Mouse (Mus musculus): ENCODE results near the gene Dek.

The Dek gene

GRCm38 (mm10) chr13:47105711-47106579 is at the start of gene Dek:
TSS of gene Dek (minus strand) at chr13:47106201.
- in situ Hi-C loops (cut with MboI; ENCODE audit: low sequenced_read_pairs) = no loop called here

GRCm38 (mm10) chr13:47154866-47155265 is 48.9 kb upstream of the Dek start:
- in situ Hi-C loops (cut with MboI; ENCODE audit: low sequenced_read_pairs) = no loop called here

GRCm38 (mm10) chr13:47153206-47153605 is 47.2 kb upstream of the Dek start:
- in situ Hi-C loops (cut with MboI; ENCODE audit: low sequenced_read_pairs) = no loop called here

- in situ Hi-C loops (cut with MboI; ENCODE audit: low sequenced_read_pairs) = no loop called here
Observed at GRCm38 (mm10) chr13:47152390-47152789, 46.4 kb upstream of the Dek start.

GRCm38 (mm10) chr13:47151060-47151459 is 45.1 kb upstream of the Dek start:
- in situ Hi-C loops (cut with MboI; ENCODE audit: low sequenced_read_pairs) = no loop called here

- in situ Hi-C loops (cut with MboI; ENCODE audit: low sequenced_read_pairs) = loop anchor here (25.0 kb wide), 1 partner anchor 1312 kb away; no protein-coding TSS in a partner anchor
Observed at GRCm38 (mm10) chr13:47149993-47150392, 44.0 kb upstream of the Dek start.

- in situ Hi-C loops (cut with MboI; ENCODE audit: low sequenced_read_pairs) = loop anchor here (25.0 kb wide), 1 partner anchor 1314 kb away; no protein-coding TSS in a partner anchor
Observed at GRCm38 (mm10) chr13:47148573-47148972, 42.6 kb upstream of the Dek start.

- in situ Hi-C loops (cut with MboI; ENCODE audit: low sequenced_read_pairs) = loop anchor here (25.0 kb wide), 1 partner anchor 1316 kb away; no protein-coding TSS in a partner anchor
Observed at GRCm38 (mm10) chr13:47146388-47146787, 40.4 kb upstream of the Dek start.

- in situ Hi-C loops (cut with MboI; ENCODE audit: low sequenced_read_pairs) = loop anchor here (25.0 kb wide), 1 partner anchor 1316 kb away; no protein-coding TSS in a partner anchor
Observed at GRCm38 (mm10) chr13:47145939-47146338, 39.9 kb upstream of the Dek start.

GRCm38 (mm10) chr13:47142764-47143163 is 36.8 kb upstream of the Dek start:
- in situ Hi-C loops (cut with MboI; ENCODE audit: low sequenced_read_pairs) = loop anchor here (25.0 kb wide), 1 partner anchor 1320 kb away; no protein-coding TSS in a partner anchor

GRCm38 (mm10) chr13:47135741-47136140 is 29.7 kb upstream of the Dek start:
- in situ Hi-C loops (cut with MboI; ENCODE audit: low sequenced_read_pairs) = loop anchor here (25.0 kb wide), 1 partner anchor 1327 kb away; no protein-coding TSS in a partner anchor

GRCm38 (mm10) chr13:47134836-47135235 is 28.8 kb upstream of the Dek start:
- in situ Hi-C loops (cut with MboI; ENCODE audit: low sequenced_read_pairs) = loop anchor here (25.0 kb wide), 1 partner anchor 1327 kb away; no protein-coding TSS in a partner anchor

- in situ Hi-C loops (cut with MboI; ENCODE audit: low sequenced_read_pairs) = loop anchor here (25.0 kb wide), 1 partner anchor 1329 kb away; no protein-coding TSS in a partner anchor
Observed at GRCm38 (mm10) chr13:47133058-47133457, 27.1 kb upstream of the Dek start.

- in situ Hi-C loops (cut with MboI; ENCODE audit: low sequenced_read_pairs) = loop anchor here (25.0 kb wide), 1 partner anchor 1333 kb away; no protein-coding TSS in a partner anchor
Observed at GRCm38 (mm10) chr13:47129090-47129489, 23.1 kb upstream of the Dek start.

GRCm38 (mm10) chr13:47125595-47125994 is 19.6 kb upstream of the Dek start:
- in situ Hi-C loops (cut with MboI; ENCODE audit: low sequenced_read_pairs) = loop anchor here (25.0 kb wide), 1 partner anchor 1337 kb away; no protein-coding TSS in a partner anchor

- in situ Hi-C loops (cut with MboI; ENCODE audit: low sequenced_read_pairs) = loop anchor here (25.0 kb wide), 1 partner anchor 1337 kb away; no protein-coding TSS in a partner anchor
Observed at GRCm38 (mm10) chr13:47124986-47125385, 19.0 kb upstream of the Dek start.

- in situ Hi-C loops (cut with MboI; ENCODE audit: low sequenced_read_pairs) = no loop called here
Observed at GRCm38 (mm10) chr13:47124449-47124848, 18.4 kb upstream of the Dek start.

- in situ Hi-C loops (cut with MboI; ENCODE audit: low sequenced_read_pairs) = no loop called here
Observed at GRCm38 (mm10) chr13:47122537-47123430, 16.8 kb upstream of the Dek start, which contains the start of gene Rnf144b. TSS of gene Rnf144b (plus strand) at chr13:47122656.

- in situ Hi-C loops (cut with MboI; ENCODE audit: low sequenced_read_pairs) = no loop called here
Observed at GRCm38 (mm10) chr13:47121333-47121889, 15.4 kb upstream of the Dek start.

- in situ Hi-C loops (cut with MboI; ENCODE audit: low sequenced_read_pairs) = no loop called here
Observed at GRCm38 (mm10) chr13:47116000-47116399, 10.0 kb upstream of the Dek start.
